Mouse (Mus musculus) ES-Bruce4 (cell line): ENCODE measurements around the gene Hoxb6.

Source experiments
- CTCF ChIP-seq: IDR thresholded peaks from one replicate; pipeline ENCODE4 v1.8.1; 2011; ENCODE audit warnings: low read depth, low read length
- EP300 ChIP-seq: IDR thresholded peaks from 2 replicates; pipeline ENCODE4 v1.6.1; 2011; ENCODE audit warnings: low read depth, low read length; ENCODE audit not compliant: insufficient read depth
- POLR2A ChIP-seq: IDR thresholded peaks from one replicate; pipeline ENCODE4 v1.8.1; 2011; ENCODE audit warnings: low read length; ENCODE audit not compliant: insufficient read depth

- TF ChIP-seq CTCF, result no peak
- no peak for TF ChIP-seq EP300
- no peak for TF ChIP-seq POLR2A
Observed at GRCm38 (mm10) chr11:96319071-96319902, 27.0 kb downstream of the Hoxb6 start.
